Comparison of ENCODE assay signal across 12 mouse cellular contexts in the genomic region with DNA sequence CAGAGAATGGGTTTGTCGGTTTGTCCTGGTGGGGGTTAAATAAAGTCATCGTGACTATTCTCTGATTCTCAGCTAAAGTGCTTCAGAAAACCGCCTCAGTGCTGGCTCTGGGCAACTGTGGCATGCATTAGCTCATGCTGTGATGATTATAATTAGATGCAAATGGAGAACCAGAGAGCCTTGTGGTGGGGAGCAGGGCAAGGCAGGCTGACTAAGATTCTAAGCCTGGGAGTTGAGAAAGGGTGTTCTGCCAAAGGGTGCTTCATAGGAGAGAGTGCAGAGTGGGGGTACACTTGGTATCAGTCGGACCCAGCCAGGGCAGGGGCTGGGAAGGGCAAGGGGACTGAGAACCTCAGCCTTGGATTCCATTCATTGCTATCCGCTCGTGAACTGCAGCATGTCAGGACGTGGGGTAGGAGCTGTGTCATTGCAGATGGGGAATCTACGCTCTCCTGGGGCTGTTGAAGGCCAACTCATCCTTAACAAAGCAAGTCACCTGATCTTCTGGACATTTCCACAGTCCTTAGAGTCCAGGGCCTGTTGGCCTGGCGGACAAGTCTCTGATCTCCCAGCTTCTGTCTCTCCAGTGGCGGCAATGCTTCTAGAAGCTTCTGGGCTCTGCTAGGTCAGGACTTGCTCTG. TPM values are rescaled to one million over a fixed set of nuclear protein-coding genes. Genes with fewer than 3 reads are reported as not detected.
DNase-seq lines count a peak whose midpoint lies in the region; ATAC-seq lines count a peak whose summit lies in the region.
"Had no signal": no experiment of that assay in that cellular context is flagged by ENCODE, and none has a peak within 500 bp of the region (broad histone marks: within the 10 kb centered on the region; RNA-seq: fewer than 3 reads in every experiment).

No protein-coding gene starts in this region.

- no peak for DNase-seq in heart, adult 9 months (ENCODE audit: low spot score in 2 of 2)
- peak; percentile 38 for DNase-seq in midbrain, embryonic 14.5 days
- no peak for DNase-seq in midbrain, embryonic 10.5 days (ENCODE audit: low spot score)
- DNase-seq in urinary bladder, postnatal 36 days (ENCODE audit: low spot score in 2 of 2), result no peak
- no peak for DNase-seq in adipocyte (ENCODE audit: low spot score)
- DNase-seq: cerebellum, adult 11 months; thymus, postnatal 14 days had no signal

- peak overlapping the region; percentile 63 for H3K9ac ChIP-seq in heart, embryonic 13.5 days
- no peak overlapping the region for H3K9ac ChIP-seq in midbrain, embryonic 14.5 days (replicated peaks; ENCODE audit: low read length)
- no peak overlapping the region for H3K9ac ChIP-seq in stomach, embryonic 15.5 days
- H3K9ac ChIP-seq: neural tube, embryonic 12.5 days had no signal

- peaks cover 33% of the 10 kb centered on the region for H3K36me3 ChIP-seq in heart, embryonic 13.5 days
- no peaks in the 10 kb centered on the region for H3K36me3 ChIP-seq in midbrain, embryonic 14.5 days (ENCODE audit: control insufficient read depth, insufficient read depth, low read length)
- H3K36me3 ChIP-seq in midbrain, embryonic 10.5 days, result 0 out of 2 replicates have a peak, but pooled peaks cover 3% of the 10 kb centered on the region
- 0 out of 2 replicates have a peak, but pooled peaks cover 7% of the 10 kb centered on the region for H3K36me3 ChIP-seq in stomach, embryonic 15.5 days
- H3K36me3 ChIP-seq: G1E; neural tube, embryonic 12.5 days had no signal

- H3K4me3 ChIP-seq in heart, embryonic 13.5 days, result no peak overlapping the region
- H3K4me3 ChIP-seq in midbrain, embryonic 14.5 days (replicated peaks; ENCODE audit: low read depth, low read length), result no peak overlapping the region
- no peak overlapping the region for H3K4me3 ChIP-seq in midbrain, embryonic 10.5 days
- no peak overlapping the region for H3K4me3 ChIP-seq in stomach, embryonic 15.5 days (replicated peaks)
- H3K4me3 ChIP-seq: neural tube, embryonic 12.5 days had no signal

- H3K9me3 ChIP-seq in heart, embryonic 13.5 days, result no peaks in the 10 kb centered on the region
- H3K9me3 ChIP-seq in midbrain, embryonic 14.5 days (ENCODE audit: control insufficient read depth, low read length), result no peaks in the 10 kb centered on the region
- no peaks in the 10 kb centered on the region for H3K9me3 ChIP-seq in midbrain, embryonic 10.5 days (replicated peaks)
- H3K9me3 ChIP-seq in stomach, embryonic 15.5 days, result no peaks in the 10 kb centered on the region
- H3K9me3 ChIP-seq: neural tube, embryonic 12.5 days had no signal

- no peak overlapping the region for H3K4me2 ChIP-seq in heart, embryonic 13.5 days
- H3K4me2 ChIP-seq in midbrain, embryonic 14.5 days (ENCODE audit: low read length), result no peak overlapping the region
- peak overlapping the region; percentile 33 for H3K4me2 ChIP-seq in stomach, embryonic 15.5 days

- peak overlapping the region; percentile 33 for H3K27ac ChIP-seq in heart, embryonic 13.5 days (replicated peaks)
- H3K27ac ChIP-seq in midbrain, embryonic 14.5 days (replicated peaks; ENCODE audit: low read depth, low read length), result no peak overlapping the region
- H3K27ac ChIP-seq in midbrain, embryonic 10.5 days (replicated peaks), result no peak overlapping the region
- H3K27ac ChIP-seq in stomach, embryonic 15.5 days, result peak overlapping the region; percentile 87

- H3K27me3 ChIP-seq in heart, embryonic 13.5 days (replicated peaks), result no peaks in the 10 kb centered on the region
- H3K27me3 ChIP-seq in midbrain, embryonic 14.5 days (ENCODE audit: control insufficient read depth, insufficient read depth, low read length), result no peaks in the 10 kb centered on the region
- H3K27me3 ChIP-seq in midbrain, embryonic 10.5 days (ENCODE audit: low read depth, poor library complexity, severe bottlenecking), result no peaks in the 10 kb centered on the region
- H3K27me3 ChIP-seq in stomach, embryonic 15.5 days (replicated peaks), result no peaks in the 10 kb centered on the region
- H3K27me3 ChIP-seq: neural tube, embryonic 12.5 days had no signal

- H3K4me1 ChIP-seq in heart, embryonic 13.5 days, result peaks cover 80% of the 10 kb centered on the region
- peaks cover 10% of the 10 kb centered on the region for H3K4me1 ChIP-seq in midbrain, embryonic 14.5 days (ENCODE audit: control insufficient read depth, insufficient read depth, low read length)
- H3K4me1 ChIP-seq in midbrain, embryonic 10.5 days, result peaks cover 24% of the 10 kb centered on the region
- H3K4me1 ChIP-seq in stomach, embryonic 15.5 days, result peaks cover 47% of the 10 kb centered on the region

- ATAC-seq in heart, embryonic 13.5 days (ENCODE audit: extremely low read depth, insufficient number of reproducible peaks, low FRiP score, low TSS enrichment), result no peak
- no peak for ATAC-seq in midbrain, embryonic 14.5 days (ENCODE audit: low FRiP score, low TSS enrichment)
- 0 out of 2 replicates have a peak, but pooled peaks have one; percentile 24 for ATAC-seq in granulocyte monocyte progenitor cell, adult 5-6 weeks (replicated peaks; ENCODE audit: poor library complexity, severe bottlenecking)
- no peak for ATAC-seq in stomach, embryonic 15.5 days (ENCODE audit: insufficient read depth, low FRiP score, low read depth)

- 42% methylated on average over 10 of the region's 10 CpGs for WGBS in heart, embryonic 13.5 days
- 47% methylated on average over 10 of the region's 10 CpGs for WGBS in midbrain, embryonic 14.5 days
- WGBS in midbrain, embryonic 10.5 days, result 51% methylated on average over 10 of the region's 10 CpGs
- WGBS in stomach, embryonic 15.5 days, result 63% methylated on average over 10 of the region's 10 CpGs

RNA-seq across cellular contexts. Expression of a gene that starts 20.7 kb away (rescaled TPM):
- 46.4 and 47.1 TPM in 2 replicates for polyA plus RNA-seq in heart, embryonic 13.5 days (2015; fragmentation: Nextera tagmentation; extraction: Ambion mirVana)
- 13.6 and 19.8 TPM in 2 replicates for polyA plus RNA-seq in midbrain, embryonic 14.5 days (2014; fragmentation: Nextera tagmentation; extraction: Ambion mirVana)
- 23.5 and 25.5 TPM in 2 replicates for polyA plus RNA-seq in midbrain, embryonic 10.5 days (2016; fragmentation: Nextera tagmentation; extraction: Ambion mirVana)
- total RNA-seq in granulocyte monocyte progenitor cell, adult 5-6 weeks (2014; fragmentation: Nextera tagmentation), result 7.9 and 20.5 TPM in 2 replicates
- 6.2 and 9.6 TPM in 2 replicates for total RNA-seq in granulocyte monocyte progenitor cell, adult 5-6 weeks (2017)
- 67.1 and 73.6 TPM in 2 replicates for polyA plus RNA-seq in stomach, embryonic 15.5 days (2015; fragmentation: Nextera tagmentation; extraction: Ambion mirVana)

RNA-seq across cellular contexts. Expression of a gene that starts 49.6 kb away (rescaled TPM):
- polyA plus RNA-seq in heart, embryonic 13.5 days (2015; fragmentation: Nextera tagmentation; extraction: Ambion mirVana), result 23.6 and 24.8 TPM in 2 replicates
- 240 and 245 TPM in 2 replicates for polyA plus RNA-seq in midbrain, embryonic 14.5 days (2014; fragmentation: Nextera tagmentation; extraction: Ambion mirVana)
- 31.4 and 45.6 TPM in 2 replicates for polyA plus RNA-seq in midbrain, embryonic 10.5 days (2016; fragmentation: Nextera tagmentation; extraction: Ambion mirVana)
- 3.5 and 6.3 TPM in 2 replicates for total RNA-seq in granulocyte monocyte progenitor cell, adult 5-6 weeks (2014; fragmentation: Nextera tagmentation)
- total RNA-seq in granulocyte monocyte progenitor cell, adult 5-6 weeks (2017), result 1.3 and 1.6 TPM in 2 replicates
- polyA plus RNA-seq in stomach, embryonic 15.5 days (2015; fragmentation: Nextera tagmentation; extraction: Ambion mirVana), result 20.0 and 21.4 TPM in 2 replicates

Comparison
In these comparisons a context has a peak if more than half of its experiments do, and no peak if none do; other contexts are left out.
1. H3K27ac ChIP-seq: peak in heart, embryonic 13.5 days (single experiment) and stomach, embryonic 15.5 days (single experiment); none in midbrain, embryonic 14.5 days (single experiment) and midbrain, embryonic 10.5 days (single experiment).